Mouse (Mus musculus) midbrain, embryonic 10.5 days (tissue): ENCODE data around the gene Vmn2r41. TPM values are rescaled to one million over a fixed set of nuclear protein-coding genes. Genes with fewer than 3 reads are reported as not detected.
"Not testable (repeated sequence)": the region's sequence is repeated elsewhere in the genome, so short reads cannot be mapped to it uniquely, and the experiment has no call there.

ENCODE experiments used
- DNase-seq: peaks from one replicate; pipeline ENCODE4 v3.0.0-alpha.2; 2017; ENCODE audit warnings: low spot score
- H3K27ac ChIP-seq: fragments of 300-500 bp; sonication (generic); replicated peaks from 2 replicates; pipeline ENCODE4 v1.5.1; 2016; ENCODE audit warnings: mild to moderate bottlenecking
- H3K27me3 ChIP-seq: fragments of 300-500 bp; sonication (generic); 2 replicates; pipeline ENCODE4 v1.6.1; 2016; ENCODE audit warnings: low read depth, mild to moderate bottlenecking; ENCODE audit not compliant: poor library complexity, severe bottlenecking
- H3K36me3 ChIP-seq: fragments of 300-500 bp; sonication (generic); 2 replicates; pipeline ENCODE4 v1.6.1; 2016; ENCODE audit warnings: mild to moderate bottlenecking, moderate library complexity
- H3K4me1 ChIP-seq: fragments of 300-500 bp; sonication (generic); 2 replicates; pipeline ENCODE4 v1.6.1; 2016
- H3K4me3 ChIP-seq: fragments of 300-500 bp; sonication (generic); 2 replicates; pipeline ENCODE4 v1.5.1; 2016; ENCODE audit warnings: mild to moderate bottlenecking, moderate library complexity
- H3K9me3 ChIP-seq: fragments of 300-500 bp; sonication (generic); replicated peaks from 2 replicates; pipeline ENCODE4 v1.6.1; 2016; ENCODE audit warnings: mild to moderate bottlenecking
- WGBS: fragments of 180-500 bp; shearing (Covaris S2); methylation state at CpG from one replicate; pipeline ENCODE4 v1.1.7; 2016; 5-methylcytosine and 5-hydroxymethylcytosine counted together
- polyA plus RNA-seq: library from polyadenylated mRNA; unstranded; fragments of >200 nt; fragmentation: Nextera tagmentation; extraction: Ambion mirVana; gene quantifications from 2 replicates; pipeline ENCODE4 v1.2.1, GENCODE M21; 2016

The Vmn2r41 gene
- polyA plus RNA-seq, result not detected in 2 replicates

- H3K4me1 ChIP-seq, DNase-seq, H3K27me3 ChIP-seq, H3K9me3 ChIP-seq, H3K36me3 ChIP-seq, H3K4me3 ChIP-seq, H3K27ac ChIP-seq: not testable (repeated sequence)
- WGBS, result no CpG with 5 or more reads among the region's 1 CpGs
Observed at GRCm38 (mm10) chr7:8161554-8161953, at the start of gene Vmn2r41. Gene Vmn2r41 (minus strand): TSS chr7:8161654.

GRCm38 (mm10) chr7:8200220-8200619 lies 38.8 kb upstream of the Vmn2r41 start, which contains the start of gene Vmn2r42:
Gene Vmn2r42 (minus strand): TSS chr7:8200320.
- not testable (repeated sequence) for DNase-seq, H3K27me3 ChIP-seq, H3K4me1 ChIP-seq, H3K4me3 ChIP-seq, H3K9me3 ChIP-seq, H3K27ac ChIP-seq, H3K36me3 ChIP-seq
- no CpG with 5 or more reads among the region's 2 CpGs for WGBS

GRCm38 (mm10) chr7:8092871-8093270 lies 68.6 kb downstream of the Vmn2r41 start:
- not testable (repeated sequence) for H3K4me3 ChIP-seq, H3K4me1 ChIP-seq, H3K9me3 ChIP-seq, H3K36me3 ChIP-seq, H3K27ac ChIP-seq, DNase-seq, H3K27me3 ChIP-seq
- WGBS, result 43% methylated on average over 11 of the region's 15 CpGs

Other genes with a start within 250 kb of the Vmn2r41 start
- gene Vmn2r42, start 38.7 kb upstream of the Vmn2r41 start, polyA plus RNA-seq, result not detected in 2 replicates
- gene Vmn2r43, start 98.9 kb upstream of the Vmn2r41 start, polyA plus RNA-seq, result not detected in 2 replicates
- gene Vmn2r44, start 221.7 kb upstream of the Vmn2r41 start, polyA plus RNA-seq, result not detected in 2 replicates